Mouse (Mus musculus): Measurements from ENCODE around the gene E130311K13Rik.

The E130311K13Rik gene

DNA sequence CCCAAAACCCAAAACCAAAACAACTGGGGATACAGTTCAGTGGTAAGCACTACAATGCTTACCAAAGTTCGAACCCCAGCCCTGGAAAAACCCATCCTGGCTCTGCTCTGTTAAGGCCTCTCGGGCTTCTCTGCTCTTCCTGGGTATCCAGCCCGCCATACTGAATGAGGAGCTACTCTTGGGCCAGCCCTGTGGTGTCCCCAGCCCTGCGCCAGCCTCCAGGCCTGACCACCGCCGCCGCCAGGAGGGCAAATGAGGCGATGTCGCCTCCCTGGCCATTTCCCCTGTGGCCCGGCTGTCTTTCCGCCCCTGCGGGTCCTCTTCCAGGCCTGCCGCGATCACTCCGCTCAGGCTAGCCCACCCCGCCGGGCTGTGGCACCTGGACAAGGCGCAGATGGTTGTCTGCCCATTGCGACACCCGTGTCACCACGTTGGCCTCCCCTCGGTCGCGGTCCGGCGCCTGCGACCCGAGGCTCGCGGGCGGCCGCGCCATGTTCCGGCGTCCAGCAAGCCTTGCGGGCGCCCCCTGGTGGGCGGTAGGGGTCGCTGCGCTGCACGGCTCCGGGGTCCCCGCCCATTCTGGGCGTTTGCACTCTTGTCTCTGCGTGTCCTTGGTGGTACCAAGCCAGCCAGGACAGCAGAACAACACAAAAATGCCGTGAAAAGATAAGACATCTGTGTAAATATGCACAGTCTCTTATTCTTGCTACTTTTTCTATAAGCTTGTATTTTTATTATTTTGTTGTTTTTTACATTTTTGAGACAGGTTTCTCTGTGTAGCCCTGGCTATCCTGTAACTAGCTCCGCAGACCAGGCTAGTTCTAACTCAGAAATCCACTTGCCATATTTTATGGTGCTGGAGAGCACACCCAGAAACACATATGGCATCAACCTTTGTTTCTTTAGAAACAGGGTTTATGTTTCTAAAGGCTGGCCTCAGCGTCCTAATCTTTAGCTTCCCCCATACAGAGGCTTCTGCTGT, at the start of gene E130311K13Rik:
TSS of gene E130311K13Rik (minus strand) at position 595 of the 982 bp plus-strand sequence.
- peak; percentile 74 for DNase-seq (ENCODE audit: low read depth)

DNA sequence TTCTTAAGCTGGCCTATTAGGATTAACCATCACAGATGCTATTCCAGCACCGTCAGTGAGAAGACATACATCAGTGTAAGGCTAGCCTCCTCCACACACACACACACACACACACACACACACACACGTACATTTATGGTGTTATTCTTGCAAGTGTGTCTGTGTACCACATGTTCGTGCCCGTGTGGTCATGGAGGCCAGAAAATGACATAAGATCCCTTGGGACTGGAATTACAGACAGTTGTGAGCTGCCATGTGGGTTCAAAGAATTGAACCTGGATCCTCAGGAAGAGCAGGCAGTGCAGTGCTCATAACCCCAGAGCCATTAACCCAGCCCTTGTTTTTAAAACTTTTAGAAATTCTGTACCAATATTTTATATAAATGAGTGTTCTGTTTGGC, 48.6 kb upstream of the E130311K13Rik start:
- DNase-seq (ENCODE audit: low read depth) = no peak

DNA sequence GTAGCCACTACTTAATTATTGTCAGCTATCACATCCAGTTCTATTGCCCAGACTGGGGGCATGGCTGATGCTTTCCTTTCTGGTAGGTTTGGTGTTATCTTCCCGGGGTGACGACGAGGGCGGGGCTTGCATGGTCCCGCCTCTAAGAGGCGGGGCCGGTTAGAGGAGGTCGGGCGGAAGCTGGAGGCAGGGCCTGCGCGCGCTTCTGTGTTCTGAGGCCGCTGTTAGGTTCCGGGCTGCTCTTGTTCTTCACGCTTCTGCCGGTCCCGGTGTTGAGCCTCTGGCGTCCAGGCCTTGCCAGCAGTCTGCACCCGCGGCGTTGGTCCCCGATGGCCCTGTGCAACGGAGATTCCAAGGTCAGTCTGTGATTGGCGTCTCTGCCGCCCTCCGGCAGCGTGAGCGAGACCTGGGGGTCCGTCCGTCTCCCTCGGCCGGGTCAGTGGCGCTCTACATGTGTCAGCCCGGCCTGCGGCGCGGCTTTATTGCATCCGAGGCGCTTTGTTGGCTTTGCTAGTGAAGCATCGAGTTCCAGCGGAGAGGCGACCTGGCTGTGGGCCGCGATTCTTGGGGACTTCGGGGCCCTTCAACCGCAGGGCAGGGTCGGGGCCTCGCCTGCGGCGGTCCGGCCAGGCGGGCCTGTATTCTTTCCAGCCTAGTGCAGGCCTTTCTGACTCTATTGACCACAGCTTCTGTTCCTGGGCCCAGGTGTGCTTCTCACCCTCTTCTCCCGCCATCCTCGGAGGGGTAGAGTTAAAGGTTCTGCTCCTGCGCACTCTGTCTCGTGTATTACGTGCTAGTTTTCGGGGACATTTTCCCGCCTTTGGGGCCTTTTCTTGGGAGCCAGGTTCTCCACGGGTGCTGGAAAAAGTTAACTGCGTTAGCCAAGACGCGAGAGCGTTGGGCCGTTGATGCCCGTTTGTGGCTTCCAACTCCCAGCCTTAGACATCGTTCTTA, 47.0 kb upstream of the E130311K13Rik start, which contains the start of gene Gmps:
TSS of gene Gmps (plus strand) at position 152 of the 954 bp plus-strand sequence.
- DNase-seq (ENCODE audit: low read depth) = peak; percentile 95

DNA sequence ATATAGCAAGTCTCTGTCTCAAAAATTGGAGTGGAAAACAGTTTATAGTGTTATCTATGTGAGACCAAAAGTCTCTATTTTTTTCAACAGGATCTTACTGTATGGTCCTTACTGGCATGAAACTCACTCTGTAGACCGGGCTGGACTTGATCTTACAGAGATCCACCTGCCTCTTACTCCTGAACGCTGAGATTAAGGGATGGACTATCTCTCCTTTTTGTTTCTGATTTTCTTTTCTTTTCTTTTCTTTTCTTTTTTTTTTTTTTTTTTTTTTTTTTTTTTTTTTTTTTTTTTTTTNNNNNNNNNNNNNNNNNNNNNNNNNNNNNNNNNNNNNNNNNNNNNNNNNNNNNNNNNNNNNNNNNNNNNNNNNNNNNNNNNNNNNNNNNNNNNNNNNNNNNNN, 36.7 kb upstream of the E130311K13Rik start:
- DNase-seq (ENCODE audit: low read depth) = no peak

DNA sequence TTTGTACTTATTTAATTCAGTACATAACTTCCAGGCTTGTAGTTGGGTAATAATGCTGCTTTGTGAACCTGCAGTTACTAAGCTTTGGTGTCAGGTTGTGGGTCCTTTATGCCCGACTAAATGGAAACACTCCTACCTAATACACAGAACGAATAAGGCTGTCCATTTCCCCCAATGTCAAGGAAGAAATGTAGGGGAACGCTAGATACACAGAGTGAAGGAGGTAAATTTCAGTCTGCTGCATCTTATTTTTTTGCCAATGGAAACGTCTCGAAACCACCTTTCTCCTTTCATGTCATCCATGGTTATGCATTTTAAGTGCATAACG, 35.6 kb upstream of the E130311K13Rik start:
- DNase-seq (ENCODE audit: low read depth) = no peak

DNA sequence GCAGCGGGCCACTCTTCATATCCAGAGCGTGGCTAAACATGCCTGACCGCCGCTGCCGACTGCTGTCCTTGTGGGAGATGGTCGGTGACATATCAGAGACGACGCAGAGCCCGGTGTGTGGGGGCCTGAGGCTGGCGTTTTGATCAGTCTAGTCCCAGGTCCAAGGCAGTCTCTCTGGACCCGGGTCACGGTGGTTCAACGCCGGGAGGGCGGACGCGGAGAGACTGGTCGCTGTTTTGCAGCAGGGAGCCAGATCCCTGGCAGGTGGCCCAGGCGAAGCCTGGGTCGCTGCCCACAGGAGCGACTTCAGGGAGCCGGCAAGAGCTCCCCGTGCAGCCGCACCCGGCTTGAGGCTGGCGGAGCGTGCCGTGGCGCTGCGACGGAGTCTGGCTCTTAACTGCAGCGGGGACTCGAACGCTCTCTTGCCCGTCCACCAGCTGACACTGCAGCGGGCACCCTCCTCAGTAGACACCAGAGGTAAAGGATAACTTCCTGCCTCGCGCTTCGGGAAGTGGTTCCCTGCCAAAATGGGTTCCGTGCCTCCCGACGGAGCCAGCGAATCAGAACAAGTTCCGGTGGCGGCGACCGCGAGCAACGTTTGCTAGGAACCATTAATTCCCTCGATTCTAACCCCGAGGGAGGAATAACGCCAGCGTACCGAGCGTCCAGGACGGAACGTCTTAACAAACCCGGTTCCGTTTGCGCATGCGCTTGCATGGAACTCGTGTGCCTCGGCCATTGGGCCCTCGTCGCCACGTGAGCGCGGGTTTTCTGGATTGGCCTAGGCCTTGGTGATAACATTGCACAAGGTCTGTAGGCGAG, 35.0 kb upstream of the E130311K13Rik start, which contains the start of gene Slc33a1:
TSS of gene Slc33a1 (minus strand) at position 669 of the 822 bp plus-strand sequence.
- peak; percentile 100 for DNase-seq (ENCODE audit: low read depth)

DNA sequence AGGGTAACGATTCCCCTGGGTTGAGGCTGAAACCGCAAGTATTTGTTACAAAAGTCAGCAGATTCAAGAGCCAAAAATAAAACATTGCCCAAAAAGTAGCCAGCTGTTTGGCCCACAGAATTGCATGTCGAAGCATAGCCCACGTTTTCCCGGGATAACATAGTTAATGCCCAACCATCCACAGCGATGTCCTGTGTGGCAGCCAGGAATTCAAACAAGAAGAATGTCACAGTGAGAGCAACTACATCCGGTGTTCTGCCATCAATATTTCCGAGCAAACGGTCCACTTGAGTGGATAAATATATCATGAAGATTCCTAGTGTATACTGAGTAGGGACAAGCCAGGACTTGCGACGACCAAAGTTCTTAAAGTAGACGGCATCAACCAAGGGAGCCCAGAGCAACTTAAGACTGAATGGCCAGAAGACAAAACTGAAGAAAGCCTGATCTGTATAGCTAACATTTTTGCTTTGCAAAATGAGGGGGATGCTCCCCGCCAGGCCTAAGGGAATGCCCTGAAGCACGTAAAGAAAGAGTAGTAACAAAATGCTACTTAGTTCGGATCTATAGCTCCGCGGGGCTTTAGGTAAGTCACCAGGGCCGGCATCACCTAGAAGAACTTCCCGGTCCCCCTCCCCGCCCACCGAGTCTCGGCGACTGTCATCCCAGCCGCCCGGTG, 34.3 kb upstream of the E130311K13Rik start:
- no peak for DNase-seq (ENCODE audit: low read depth)

DNA sequence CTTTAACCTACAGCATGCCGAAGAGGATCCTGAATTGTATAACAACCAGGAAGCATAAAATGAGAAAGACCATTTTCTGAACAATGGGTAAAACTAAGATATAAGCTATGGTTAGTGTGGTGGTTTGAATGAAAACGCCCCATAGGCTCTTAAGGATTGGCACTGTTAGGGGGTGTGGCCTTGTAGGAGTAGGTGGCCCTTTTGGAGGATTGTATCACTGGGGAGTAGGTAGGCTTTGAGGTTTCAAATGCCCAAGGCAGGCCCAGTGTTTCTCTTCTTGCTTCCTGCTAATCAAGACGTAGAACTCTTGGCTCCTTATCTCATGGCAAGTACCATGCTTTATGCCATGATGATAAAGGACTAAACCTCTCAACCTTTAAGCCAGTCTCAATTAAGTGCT, 20.6 kb upstream of the E130311K13Rik start:
- peak; percentile 11 for DNase-seq (ENCODE audit: low read depth)

DNA sequence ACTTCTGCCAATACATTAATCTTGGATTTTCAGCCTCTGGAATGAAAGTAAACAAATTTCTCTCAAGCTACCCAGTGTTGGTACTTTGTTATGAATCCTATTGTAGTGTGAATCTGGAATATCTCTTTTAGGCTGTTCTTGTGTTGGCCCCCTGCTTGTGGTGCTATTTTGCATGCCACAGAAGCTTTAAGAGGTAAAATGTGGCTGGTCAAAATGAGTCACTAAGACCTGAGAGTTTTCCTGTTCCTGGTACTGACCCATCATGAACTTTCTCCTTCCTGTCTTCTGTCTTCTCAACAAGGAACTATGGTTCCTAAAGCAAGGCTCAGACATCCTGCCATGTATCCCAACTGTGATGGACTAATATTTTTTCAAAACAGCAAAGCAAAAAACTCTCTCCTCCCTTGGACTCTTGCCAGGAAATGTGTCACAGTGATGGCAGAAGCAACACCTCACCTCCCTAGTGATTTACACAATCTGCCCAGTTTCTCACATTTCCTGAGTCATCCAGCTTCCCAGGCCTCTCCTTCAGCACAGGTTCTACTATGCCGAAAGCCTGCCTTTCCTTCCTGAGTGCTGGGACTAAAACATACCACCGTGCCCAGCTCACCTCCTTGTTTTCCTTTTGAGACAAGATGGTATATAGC, 12.1 kb upstream of the E130311K13Rik start:
- no peak for DNase-seq (ENCODE audit: low read depth)

DNA sequence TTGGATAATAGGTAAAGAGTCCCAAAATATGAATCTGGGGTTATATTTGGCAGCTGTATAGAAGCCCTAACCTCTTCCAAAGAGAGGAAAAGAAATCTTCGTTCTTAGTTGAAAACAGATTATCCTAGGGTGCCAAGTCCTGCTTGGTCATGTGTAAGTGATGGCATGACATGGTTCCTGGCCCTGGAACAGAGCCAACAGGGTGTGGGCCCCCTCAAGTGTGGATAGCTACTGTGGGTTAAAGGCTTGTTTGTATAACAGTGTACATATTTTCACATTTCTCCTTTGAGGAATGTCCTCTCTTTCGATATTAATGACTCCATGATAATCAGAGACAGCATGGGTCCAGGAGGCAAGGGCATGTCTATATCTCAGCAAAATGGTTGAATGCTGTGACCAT, 9.7 kb upstream of the E130311K13Rik start:
- DNase-seq (ENCODE audit: low read depth) = no peak

DNA sequence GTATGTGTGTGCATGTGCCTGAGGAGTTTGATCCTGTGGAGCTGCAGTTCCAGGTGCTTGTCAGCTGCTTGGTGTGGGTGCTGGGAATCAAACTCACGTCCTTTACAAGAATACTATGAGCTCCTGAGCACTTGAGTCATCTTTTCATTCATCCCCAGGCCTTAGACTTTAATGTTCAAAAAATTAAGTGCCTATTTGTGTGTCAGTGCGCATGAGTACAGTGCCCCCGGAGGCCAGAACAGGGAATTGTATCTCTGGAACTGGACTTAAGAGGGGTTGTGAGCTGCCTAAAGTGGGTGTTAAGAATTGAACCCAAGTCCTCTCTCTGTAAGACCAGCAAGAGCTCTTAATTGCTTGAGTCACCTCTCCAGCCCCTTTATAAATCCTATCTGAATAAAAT, 9.6 kb downstream of the E130311K13Rik start:
- peak; percentile 27 for DNase-seq (ENCODE audit: low read depth)

DNA sequence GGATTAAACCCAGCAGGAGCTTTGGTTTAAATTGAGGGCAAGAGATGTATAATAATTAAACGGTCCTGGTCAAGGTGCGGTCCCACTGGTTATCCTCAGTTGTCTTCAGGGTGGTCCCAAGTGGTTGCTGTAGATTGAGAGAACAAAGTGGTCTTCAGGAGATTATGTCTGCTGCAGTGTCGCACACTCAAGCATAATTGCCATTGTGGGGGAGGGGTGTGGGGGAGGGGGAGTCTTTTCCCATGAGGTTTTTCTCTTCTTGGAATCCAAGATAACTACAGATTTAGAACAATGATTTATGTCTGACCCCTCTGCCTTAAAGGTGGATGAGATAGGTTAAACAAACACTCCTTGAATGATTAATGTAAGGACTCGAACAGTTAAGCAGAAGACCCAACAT, 19.0 kb downstream of the E130311K13Rik start:
- DNase-seq (ENCODE audit: low read depth) = no peak

DNA sequence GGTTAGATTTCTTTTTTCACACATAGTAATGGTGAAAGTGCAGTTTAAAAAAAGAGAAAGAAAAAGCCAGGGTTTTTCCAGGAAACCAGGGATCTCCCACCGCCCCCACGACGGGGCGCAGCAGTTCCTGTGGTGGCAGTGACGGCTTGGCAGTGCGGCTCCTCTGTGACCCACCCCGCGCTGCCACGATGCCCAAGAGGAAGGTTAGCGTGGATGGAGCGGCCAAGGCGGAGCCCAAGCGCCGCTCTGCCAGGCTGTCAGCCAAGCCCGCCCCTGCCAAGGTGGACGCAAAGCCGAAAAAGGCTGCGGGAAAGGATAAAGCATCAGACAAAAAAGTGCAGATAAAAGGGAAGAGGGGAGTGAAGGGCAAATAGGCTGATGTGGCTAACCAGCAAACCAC, 24.0 kb downstream of the E130311K13Rik start:
- DNase-seq (ENCODE audit: low read depth) = no peak

DNA sequence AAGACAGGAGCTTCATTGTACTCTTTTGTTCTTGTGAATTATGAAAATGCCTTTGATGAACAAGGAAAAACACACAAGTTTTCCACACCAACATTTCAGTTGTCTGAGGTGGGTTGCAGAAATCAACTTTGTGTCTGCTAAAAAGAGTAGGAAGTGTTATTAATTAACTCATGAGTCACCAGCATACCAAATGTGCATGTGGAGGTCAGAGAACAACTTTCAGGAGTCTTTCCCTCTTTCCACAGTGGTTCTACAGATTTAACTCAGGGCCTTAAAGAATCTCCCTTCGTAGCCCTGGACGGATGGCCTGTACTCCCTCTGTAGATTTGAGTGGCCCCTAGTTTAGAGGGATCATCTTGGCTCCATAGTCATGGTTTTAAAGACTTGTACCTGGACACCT, 25.1 kb downstream of the E130311K13Rik start:
- DNase-seq (ENCODE audit: low read depth) = no peak

DNA sequence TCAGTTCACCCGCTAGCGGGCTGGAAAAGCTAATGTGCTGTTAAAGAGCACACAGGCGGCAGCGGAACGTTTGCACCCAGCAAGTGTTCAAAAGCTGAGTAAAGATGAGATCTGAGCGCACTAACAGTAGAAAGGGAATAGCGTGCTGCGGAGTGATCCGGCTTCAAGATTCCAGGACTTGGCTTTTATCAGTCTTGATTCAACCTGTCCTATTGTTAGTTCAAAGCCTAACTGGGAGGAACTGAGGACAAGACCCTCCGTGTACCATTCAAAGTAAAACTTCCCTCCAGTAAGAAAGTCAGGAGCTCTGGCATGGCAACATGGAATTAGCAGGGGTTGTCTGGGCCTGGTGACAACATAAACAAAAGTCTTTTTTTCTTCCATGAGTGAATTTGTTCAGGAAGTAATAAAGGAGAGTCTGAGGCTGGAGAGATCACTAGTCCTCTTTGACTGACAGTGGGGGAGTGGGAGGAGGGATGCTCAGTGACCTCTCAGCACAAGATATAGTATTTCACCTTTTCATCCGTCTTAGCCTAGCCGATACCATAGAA, 29.2 kb downstream of the E130311K13Rik start:
- no peak for DNase-seq (ENCODE audit: low read depth)

DNA sequence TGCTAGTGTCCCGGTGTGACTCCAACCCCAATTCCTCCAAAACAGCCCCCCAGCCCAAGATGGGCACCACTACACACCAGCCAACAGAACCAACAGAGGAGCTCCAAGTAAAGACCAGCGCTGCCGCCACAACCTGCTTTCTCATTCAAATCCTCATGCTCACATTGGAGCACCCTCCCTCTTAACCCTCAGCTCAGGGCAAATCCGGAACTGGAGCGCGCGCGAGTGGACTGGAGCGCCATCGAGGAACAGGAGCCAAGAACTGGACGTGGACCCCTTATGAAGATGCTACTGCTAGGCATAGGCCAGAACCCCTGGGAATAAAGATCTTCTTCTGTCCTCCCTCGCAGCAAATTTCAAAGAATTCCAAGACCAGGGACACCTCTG, 30.0 kb downstream of the E130311K13Rik start, which contains the start of gene Plch1:
TSS of gene Plch1 (minus strand) at position 164 of the 387 bp plus-strand sequence.
- DNase-seq (ENCODE audit: low read depth) = no peak

DNA sequence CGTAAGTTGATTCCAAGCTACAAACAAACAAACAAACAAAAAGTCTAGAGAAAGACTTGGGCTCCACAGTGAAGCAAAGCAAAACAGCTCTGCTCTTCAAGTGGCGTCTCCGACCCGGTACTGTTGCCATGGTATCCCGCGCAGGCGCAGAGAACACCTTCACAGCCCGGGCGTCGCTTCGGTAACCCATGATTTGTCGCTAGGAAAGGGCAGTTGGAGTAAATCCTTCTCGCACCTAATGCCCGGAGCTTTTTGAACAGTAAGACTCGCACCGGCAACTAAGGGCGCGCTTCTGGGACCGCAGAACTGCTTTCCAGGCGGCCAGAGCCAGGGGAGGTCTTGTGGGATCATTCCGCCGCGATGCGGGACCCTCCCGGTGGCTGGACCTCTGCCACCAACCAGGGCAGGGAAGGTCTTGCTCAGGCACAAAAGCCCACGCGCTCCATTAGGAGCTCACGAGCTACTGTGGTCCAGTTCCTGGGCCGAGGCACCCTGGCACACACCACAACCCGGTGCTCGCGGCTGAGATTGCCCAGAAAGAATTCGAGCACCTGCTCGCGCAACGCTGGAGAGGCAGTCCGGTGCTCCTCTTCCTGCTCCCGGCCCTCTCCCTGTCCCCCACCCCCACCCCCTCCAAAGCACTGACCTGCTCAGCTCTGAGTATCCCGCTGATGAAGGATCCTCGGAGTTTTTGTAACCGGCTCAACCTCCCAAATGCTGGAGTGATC, 30.5 kb downstream of the E130311K13Rik start:
- no peak for DNase-seq (ENCODE audit: low read depth)

DNA sequence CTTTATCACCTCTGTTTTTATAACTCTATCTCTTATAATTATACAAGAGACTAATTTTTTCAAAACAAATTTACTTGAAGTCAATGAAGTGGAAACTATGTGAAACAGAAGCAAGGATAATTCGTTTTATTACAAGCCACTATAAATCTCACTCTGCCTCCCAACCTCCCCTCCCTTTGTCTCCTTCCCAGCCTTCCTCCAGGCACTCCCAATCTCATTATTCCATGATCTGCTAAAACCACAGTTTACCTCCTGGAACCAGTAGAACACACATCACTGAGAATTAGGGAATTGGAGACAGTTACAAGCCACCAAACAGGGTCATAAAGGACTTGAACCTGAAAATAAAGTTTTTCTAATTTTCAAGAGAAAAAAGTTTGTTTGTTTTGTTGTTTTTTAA, 32.1 kb downstream of the E130311K13Rik start:
- no peak for DNase-seq (ENCODE audit: low read depth)

DNA sequence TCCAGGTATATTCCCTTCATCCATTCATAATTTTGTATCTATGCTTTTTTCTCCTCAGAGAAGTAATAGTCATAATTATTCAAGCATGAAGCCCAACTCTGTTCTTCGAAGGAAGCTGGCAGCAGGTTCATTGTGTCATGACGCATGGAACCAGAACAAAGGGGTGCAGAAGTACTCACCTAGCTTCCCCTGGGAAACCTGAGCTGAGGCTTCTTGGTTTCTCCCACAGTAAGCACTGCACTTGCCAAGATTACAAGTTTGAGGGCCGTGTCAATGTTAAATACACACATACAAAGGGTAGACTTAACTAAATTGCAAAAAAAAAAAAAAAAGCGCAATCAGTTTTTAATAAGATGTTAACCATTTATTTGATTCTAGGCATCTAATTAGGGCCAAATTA, 33.0 kb downstream of the E130311K13Rik start:
- no peak for DNase-seq (ENCODE audit: low read depth)

Data from c-Kit-positive CD71-positive TER-119-negative erythroid progenitor cells, embryonic 14.5 days (primary cell).